Mouse (Mus musculus) lung, embryonic 14.5 days (tissue): ENCODE results near the gene Col15a1. TPM values are rescaled to one million over a fixed set of nuclear protein-coding genes. Genes with fewer than 3 reads are reported as not detected.

Experiments
- ATAC-seq: fragments of 200-750 bp; cut with Nextera tagmentation; 2 replicates; pipeline ENCODE4 v1.8.0; 2017; ENCODE audit warnings: mild to moderate bottlenecking, moderate TSS enrichment, moderate library complexity; ENCODE audit not compliant: insufficient read depth
- DNase-seq: peaks from one replicate; pipeline ENCODE4 v3.0.0-alpha.2; 2015
- H3K27ac ChIP-seq: fragments of 300-500 bp; sonication (generic); 2 replicates; pipeline ENCODE4 v1.5.1; 2014; ENCODE audit warnings: low read depth, mild to moderate bottlenecking, moderate library complexity
- H3K27me3 ChIP-seq: fragments of 300-500 bp; sonication (generic); 2 replicates; pipeline ENCODE4 v1.6.1; 2014; ENCODE audit warnings: low read length, control low read depth; ENCODE audit not compliant: insufficient read depth
- H3K36me3 ChIP-seq: fragments of 300-500 bp; sonication (generic); 2 replicates; pipeline ENCODE4 v1.6.1; 2014; ENCODE audit warnings: control low read depth; ENCODE audit not compliant: insufficient read depth
- H3K4me1 ChIP-seq: fragments of 300-500 bp; sonication (generic); 2 replicates; pipeline ENCODE4 v1.6.1; 2014; ENCODE audit warnings: antibody characterized with exemption, control low read depth; ENCODE audit not compliant: insufficient read depth
- H3K4me2 ChIP-seq: fragments of 300-500 bp; sonication (generic); 2 replicates; pipeline ENCODE4 v1.6.1; 2014; ENCODE audit warnings: mild to moderate bottlenecking
- H3K4me3 ChIP-seq: fragments of 300-500 bp; sonication (generic); 2 replicates; pipeline ENCODE4 v1.5.1; 2014; ENCODE audit warnings: low read depth, low read length
- H3K9ac ChIP-seq: fragments of 300-500 bp; sonication (generic); 2 replicates; pipeline ENCODE4 v1.6.1; 2014
- H3K9me3 ChIP-seq: fragments of 300-500 bp; sonication (generic); 2 replicates; pipeline ENCODE4 v1.6.1; 2016; ENCODE audit warnings: low read depth, low read length, control low read depth
- CTCF ChIP-seq: IDR thresholded peaks from 2 replicates; pipeline ENCODE4 v1.5.1; 2016; ENCODE audit warnings: antibody characterized with exemption, low read depth
- WGBS: fragments of 180-500 bp; shearing (Covaris S2); extraction: QIAGEN DNeasy Blood & Tissue Kit; methylation state at CpG from one replicate; pipeline ENCODE4 v1.1.7; 2014; 5-methylcytosine and 5-hydroxymethylcytosine counted together
- polyA plus RNA-seq: library from polyadenylated mRNA; unstranded; fragments of >200 nt; fragmentation: Nextera tagmentation; extraction: Ambion mirVana; gene quantifications from 2 replicates; pipeline ENCODE4 v1.2.1, GENCODE M21; 2014

Col15a1 gene
- polyA plus RNA-seq, 1 experiment from 2014 or later = 22.1 TPM

- H3K27ac ChIP-seq = no peak overlapping the region
- no peak overlapping the region for H3K4me2 ChIP-seq
- DNase-seq (no peak), ATAC-seq (no peak)
- H3K36me3 ChIP-seq = no peaks in the 10 kb centered on the region
- no peak for TF ChIP-seq CTCF
- no peaks in the 10 kb centered on the region for H3K9me3 ChIP-seq
- WGBS = 71% methylated on average over 2 of the region's 2 CpGs
- H3K4me3 ChIP-seq = no peak overlapping the region
- no peaks in the 10 kb centered on the region for H3K4me1 ChIP-seq
- no peak overlapping the region for H3K9ac ChIP-seq
- no peaks in the 10 kb centered on the region for H3K27me3 ChIP-seq
These were observed 92.7 kb downstream of the Col15a1 start for GRCm38 (mm10) chr4:47300701-47301100.

DNA sequence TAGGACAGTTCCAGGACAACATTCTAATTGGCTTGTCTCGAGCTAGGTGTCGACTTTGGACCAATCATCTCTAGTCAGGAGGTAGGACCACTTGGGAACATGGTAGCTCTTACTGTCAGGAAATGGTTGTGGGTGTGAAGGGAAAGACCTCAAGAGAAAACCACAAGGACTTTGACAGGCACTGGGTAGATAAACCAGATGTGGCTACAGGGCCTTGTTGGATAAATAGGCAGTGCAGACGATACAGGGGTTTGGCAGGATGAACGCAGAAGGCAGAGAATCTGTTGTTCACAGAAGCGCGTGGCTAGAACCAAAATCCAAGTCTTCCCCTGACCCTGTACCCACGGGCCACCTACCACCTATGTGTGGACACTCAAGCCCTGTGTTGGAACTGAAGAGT lies 94.6 kb downstream of the Col15a1 start:
- Histone ChIP-seq H3K4me2 (no peak overlapping the region), H3K27me3 (no peaks in the 10 kb centered on the region), H3K36me3 (no peaks in the 10 kb centered on the region), H3K27ac (no peak overlapping the region), H3K9me3 (no peaks in the 10 kb centered on the region), H3K4me1 (no peaks in the 10 kb centered on the region), H3K9ac (no peak overlapping the region), H3K4me3 (no peak overlapping the region)
- DNase-seq (no peak), ATAC-seq (no peak)
- WGBS = 89% methylated on average over 7 of the region's 7 CpGs
- no peak for TF ChIP-seq CTCF

DNA sequence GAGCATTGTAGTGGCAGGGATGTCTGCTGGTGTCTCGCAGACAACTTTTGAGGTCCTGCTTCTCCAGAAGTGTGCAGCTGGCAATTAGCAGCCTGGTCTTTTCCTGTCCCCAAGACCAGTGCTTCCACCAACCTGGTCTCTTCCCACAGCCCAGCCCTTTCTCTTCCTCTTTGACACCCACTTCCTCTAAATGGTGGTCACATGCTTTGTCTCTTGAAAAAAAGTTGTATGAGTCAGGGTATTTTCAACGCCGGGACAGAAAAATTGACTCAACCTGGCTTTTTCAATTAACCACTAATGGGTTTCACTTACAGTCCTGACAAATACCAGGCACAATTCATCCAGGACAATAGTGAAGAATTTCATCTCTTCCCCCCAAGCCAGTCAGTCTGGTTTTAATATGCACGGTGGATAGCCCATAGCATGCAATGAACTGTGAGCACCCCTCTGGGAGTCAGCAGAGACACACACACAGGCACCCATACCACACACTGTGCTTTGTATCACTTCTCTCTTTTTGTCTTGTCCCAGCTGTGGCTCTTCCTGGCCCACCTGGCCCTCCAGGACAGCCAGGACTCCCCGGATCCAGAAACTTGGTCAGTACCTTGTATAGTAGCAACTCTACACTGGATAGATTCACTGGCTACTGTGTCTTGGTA lies 95.5 kb downstream of the Col15a1 start:
- Histone ChIP-seq H3K36me3 (no peaks in the 10 kb centered on the region), H3K27ac (no peak overlapping the region), H3K4me2 (no peak overlapping the region), H3K27me3 (no peaks in the 10 kb centered on the region), H3K9me3 (no peaks in the 10 kb centered on the region), H3K9ac (no peak overlapping the region), H3K4me3 (no peak overlapping the region), H3K4me1 (no peaks in the 10 kb centered on the region)
- DNase-seq = no peak
- TF ChIP-seq CTCF = no peak
- ATAC-seq = no peak
- 70% methylated on average over 5 of the region's 5 CpGs for WGBS

GRCm38 (mm10) chr4:47309886-47310625 lies 102.1 kb downstream of the Col15a1 start:
- H3K27me3 ChIP-seq = no peaks in the 10 kb centered on the region
- 75% methylated on average over 12 of the region's 12 CpGs for WGBS
- DNase-seq = no peak
- ATAC-seq = no peak
- no peak for TF ChIP-seq CTCF
- no peak overlapping the region for H3K4me3 ChIP-seq
- H3K9me3 ChIP-seq = no peaks in the 10 kb centered on the region
- H3K36me3 ChIP-seq = no peaks in the 10 kb centered on the region
- H3K9ac ChIP-seq = no peak overlapping the region
- H3K27ac ChIP-seq = no peak overlapping the region
- H3K4me1 ChIP-seq = no peaks in the 10 kb centered on the region
- no peak overlapping the region for H3K4me2 ChIP-seq

- no peak overlapping the region for H3K4me2 ChIP-seq
- H3K27me3 ChIP-seq = no peaks in the 10 kb centered on the region
- 35% methylated on average over 6 of the region's 6 CpGs for WGBS
- TF ChIP-seq CTCF = no peak
- no peaks in the 10 kb centered on the region for H3K9me3 ChIP-seq
- H3K4me3 ChIP-seq = no peak overlapping the region
- no peak overlapping the region for H3K27ac ChIP-seq
- DNase-seq = peak; percentile 51
- no peak; the same call in 1 of the 2 replicates for ATAC-seq
- no peaks in the 10 kb centered on the region for H3K36me3 ChIP-seq
- H3K4me1 ChIP-seq = no peaks in the 10 kb centered on the region
- no peak overlapping the region for H3K9ac ChIP-seq
These were observed 102.9 kb downstream of the Col15a1 start for GRCm38 (mm10) chr4:47310812-47311211.

DNA sequence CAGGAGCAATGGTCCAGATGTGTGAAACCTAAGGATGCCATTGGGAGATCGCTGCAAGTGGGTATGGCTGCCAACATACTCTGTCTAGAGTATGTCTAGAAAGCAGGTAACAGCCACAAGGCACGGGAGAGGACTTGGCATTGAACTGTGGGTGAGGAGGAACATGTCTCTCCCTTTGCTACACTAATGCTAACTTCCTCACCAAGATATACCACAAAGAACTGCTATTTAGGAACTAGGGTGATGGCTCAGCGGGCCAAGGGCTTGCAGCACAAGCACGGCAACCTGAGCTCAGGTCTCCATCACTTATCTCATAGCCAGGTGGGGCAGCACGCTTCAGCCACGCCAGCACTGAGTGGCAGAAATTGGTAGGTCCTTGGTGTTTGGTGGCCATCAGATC lies 103.5 kb downstream of the Col15a1 start:
- no peak for TF ChIP-seq CTCF
- no peak overlapping the region for H3K9ac ChIP-seq
- WGBS = 91% methylated on average over 6 of the region's 6 CpGs

GRCm38 (mm10) chr4:47311929-47312328 lies 104.0 kb downstream of the Col15a1 start:
- Histone ChIP-seq H3K36me3 (no peaks in the 10 kb centered on the region), H3K4me2 (no peak overlapping the region), H3K4me1 (no peaks in the 10 kb centered on the region), H3K9me3 (no peaks in the 10 kb centered on the region), H3K4me3 (no peak overlapping the region), H3K27ac (no peak overlapping the region), H3K9ac (no peak overlapping the region), H3K27me3 (no peaks in the 10 kb centered on the region)
- no peak for TF ChIP-seq CTCF
- WGBS = 51% methylated on average over 7 of the region's 7 CpGs
- no peak for DNase-seq
- ATAC-seq = no peak

More for the DNA sequence above, 103.5 kb downstream of the Col15a1 start:
- Histone ChIP-seq H3K27ac (no peak overlapping the region), H3K4me2 (no peak overlapping the region), H3K4me1 (no peaks in the 10 kb centered on the region), H3K9me3 (no peaks in the 10 kb centered on the region), H3K4me3 (no peak overlapping the region), H3K36me3 (no peaks in the 10 kb centered on the region), H3K27me3 (no peaks in the 10 kb centered on the region)
- DNase-seq (no peak), ATAC-seq (no peak)
